Mouse (Mus musculus): Measurements from ENCODE around the gene Ubash3b.

The Ubash3b gene

GRCm38 (mm10) chr9:41161413-41161812 lies at the start of gene Ubash3b:
Gene Ubash3b (minus strand): TSS chr9:41161697.
- DNase-seq (ENCODE audit: low read depth, low spot score): no peak

GRCm38 (mm10) chr9:41207130-41208104 lies 45.9 kb upstream of the Ubash3b start:
- peak; percentile 94 for DNase-seq (ENCODE audit: low read depth, low spot score)

GRCm38 (mm10) chr9:41206717-41207116 lies 45.2 kb upstream of the Ubash3b start:
- DNase-seq (ENCODE audit: low read depth, low spot score): no peak

GRCm38 (mm10) chr9:41205267-41205666 lies 43.8 kb upstream of the Ubash3b start:
- peak; percentile 21 for DNase-seq (ENCODE audit: low read depth, low spot score)

- DNase-seq (ENCODE audit: low read depth, low spot score): no peak
These were observed 38.2 kb upstream of the Ubash3b start for GRCm38 (mm10) chr9:41199456-41200252.

- no peak for DNase-seq (ENCODE audit: low read depth, low spot score)
These were observed 37.2 kb upstream of the Ubash3b start for GRCm38 (mm10) chr9:41198501-41199265.

- no peak for DNase-seq (ENCODE audit: low read depth, low spot score)
These were observed 34.3 kb upstream of the Ubash3b start for GRCm38 (mm10) chr9:41195742-41196311.

DNA sequence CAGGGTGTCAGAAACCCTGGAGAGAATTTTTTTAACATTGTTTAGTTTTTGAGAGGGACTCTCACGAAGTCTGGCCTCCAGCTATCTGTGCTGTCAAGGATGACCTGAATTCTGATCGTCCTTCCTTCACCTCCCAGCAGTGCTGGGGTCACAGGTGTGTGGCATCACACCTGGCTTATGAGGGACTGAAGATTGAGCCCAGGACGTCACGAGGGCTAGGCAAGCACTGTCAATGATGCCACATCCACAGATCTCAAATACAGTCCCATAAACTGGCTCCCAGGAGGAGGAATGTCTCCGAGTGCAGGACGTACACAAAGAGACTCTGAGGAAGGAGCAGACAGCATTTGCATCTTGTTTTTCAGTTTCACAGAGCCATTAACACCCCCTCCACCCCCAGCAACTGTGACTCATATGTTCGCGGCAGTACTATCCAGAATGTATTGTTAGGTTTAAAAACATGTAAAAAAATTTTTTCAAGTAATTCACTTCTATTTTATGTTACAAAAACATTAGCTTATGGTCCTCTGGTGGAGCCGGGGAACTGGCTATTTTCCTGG lies 30.2 kb upstream of the Ubash3b start:
- DNase-seq (ENCODE audit: low read depth, low spot score): peak; percentile 29

DNA sequence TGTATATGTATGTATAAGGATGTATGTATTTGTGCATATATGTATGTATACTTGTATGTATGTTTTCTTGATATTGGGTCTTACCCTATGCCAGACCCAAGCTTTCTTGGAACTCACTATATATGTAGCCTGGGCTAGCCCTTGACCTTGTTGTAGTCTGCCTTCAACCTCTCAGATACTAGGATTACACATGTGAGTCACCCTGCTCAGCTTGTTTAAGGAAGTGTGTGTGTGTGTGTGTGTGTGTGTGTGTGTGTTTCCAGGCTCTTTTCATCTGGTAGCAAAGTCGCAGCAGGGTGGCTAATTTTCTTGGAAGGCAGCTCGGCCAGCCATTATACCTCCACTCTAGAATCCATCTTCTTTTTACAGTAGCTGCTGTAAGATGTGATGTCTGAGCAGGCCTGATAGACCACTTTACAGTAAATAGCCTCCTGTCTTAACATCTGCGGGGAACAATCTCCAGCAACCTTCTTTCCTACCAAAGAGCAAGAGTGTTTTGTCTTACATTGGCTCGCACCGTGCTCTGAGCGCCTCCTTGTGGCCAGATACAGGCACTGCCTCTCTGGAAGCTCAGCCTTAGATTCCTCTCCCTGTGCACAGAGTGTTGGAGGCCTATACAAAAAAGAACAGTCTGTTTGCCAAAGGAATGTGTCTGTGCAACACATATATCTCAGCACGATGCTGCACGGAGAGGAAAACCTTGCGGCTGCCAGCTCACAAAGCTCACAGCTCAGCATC lies 29.4 kb upstream of the Ubash3b start:
- peak; percentile 64 for DNase-seq (ENCODE audit: low read depth, low spot score)

DNA sequence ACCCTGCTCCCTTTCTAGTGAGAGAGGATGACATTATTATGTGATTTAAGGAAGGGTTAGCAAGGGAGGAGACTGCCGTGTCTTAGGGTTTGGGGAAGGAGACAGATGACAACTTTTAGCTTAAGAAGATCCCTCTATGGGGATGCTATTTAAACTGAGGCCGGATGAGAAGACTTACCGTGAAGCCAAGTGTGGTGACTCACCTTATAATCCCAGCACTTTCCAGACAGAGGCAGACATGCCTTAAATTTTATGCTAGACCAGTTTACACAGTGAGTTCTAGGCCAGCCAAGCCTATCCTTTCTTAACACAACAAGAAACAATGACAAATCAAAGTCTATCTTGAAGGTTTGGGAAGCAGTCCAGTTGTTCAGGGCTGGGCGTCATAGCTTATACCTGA lies 26.4 kb upstream of the Ubash3b start:
- DNase-seq (ENCODE audit: low read depth, low spot score): no peak

DNA sequence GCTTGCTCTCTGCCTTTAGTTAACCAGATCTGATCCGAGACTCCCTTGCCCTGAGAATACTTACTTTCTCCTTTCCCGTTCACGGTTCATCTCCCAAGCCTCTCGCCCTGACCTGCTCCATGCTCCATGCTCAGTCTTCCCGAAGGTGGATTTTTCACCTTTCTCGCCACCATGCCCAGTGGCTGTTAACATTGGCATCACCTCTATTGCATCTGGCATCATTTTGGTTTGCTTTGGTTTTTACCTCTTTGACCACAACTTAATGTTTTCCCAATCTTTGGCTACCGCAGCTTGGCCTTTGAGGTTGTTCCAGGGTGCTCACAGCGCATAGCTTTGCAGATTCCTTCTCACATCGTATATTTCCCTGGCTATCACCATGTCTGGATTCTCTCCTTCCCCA lies 26.0 kb upstream of the Ubash3b start:
- no peak for DNase-seq (ENCODE audit: low read depth, low spot score)

DNA sequence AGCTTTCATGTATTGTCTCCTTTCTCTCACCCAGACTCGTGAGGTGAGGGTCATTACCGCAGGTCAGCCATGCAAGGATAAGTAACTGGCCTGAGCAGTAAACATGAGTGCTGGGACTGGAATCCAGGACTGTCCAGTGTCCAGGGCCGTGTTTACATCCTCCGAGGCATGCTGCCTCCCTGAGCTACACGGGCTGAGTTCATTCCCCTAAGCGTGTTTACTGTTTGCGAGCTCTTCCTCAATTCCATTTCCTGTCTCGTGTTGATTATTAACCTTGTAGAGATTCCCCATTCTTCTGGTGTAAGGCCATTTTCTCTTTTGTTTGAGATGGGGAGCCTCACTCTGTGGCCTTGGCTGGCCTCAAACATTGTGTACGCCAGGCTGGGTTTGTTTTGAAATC lies 23.8 kb upstream of the Ubash3b start:
- no peak for DNase-seq (ENCODE audit: low read depth, low spot score)

DNA sequence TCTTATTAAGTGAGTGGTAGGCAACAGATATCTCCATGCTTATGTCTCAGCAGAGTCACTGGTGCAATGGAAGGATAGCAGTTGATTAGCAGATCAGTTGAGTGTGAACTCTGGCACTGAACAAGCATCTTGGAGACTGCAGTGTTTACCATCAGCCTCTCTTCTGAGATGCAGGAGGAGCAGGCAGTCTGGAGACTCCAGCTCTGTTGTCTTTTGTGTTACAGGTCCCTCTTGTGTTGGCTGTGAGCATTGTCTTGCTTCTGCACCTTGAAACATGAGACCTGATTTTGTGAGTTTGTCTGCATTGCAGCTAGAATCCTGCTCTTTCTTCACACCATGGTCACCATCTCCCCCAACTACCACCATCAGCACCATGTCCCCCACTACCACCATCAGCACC lies 21.1 kb upstream of the Ubash3b start:
- peak; percentile 48 for DNase-seq (ENCODE audit: low read depth, low spot score)

DNA sequence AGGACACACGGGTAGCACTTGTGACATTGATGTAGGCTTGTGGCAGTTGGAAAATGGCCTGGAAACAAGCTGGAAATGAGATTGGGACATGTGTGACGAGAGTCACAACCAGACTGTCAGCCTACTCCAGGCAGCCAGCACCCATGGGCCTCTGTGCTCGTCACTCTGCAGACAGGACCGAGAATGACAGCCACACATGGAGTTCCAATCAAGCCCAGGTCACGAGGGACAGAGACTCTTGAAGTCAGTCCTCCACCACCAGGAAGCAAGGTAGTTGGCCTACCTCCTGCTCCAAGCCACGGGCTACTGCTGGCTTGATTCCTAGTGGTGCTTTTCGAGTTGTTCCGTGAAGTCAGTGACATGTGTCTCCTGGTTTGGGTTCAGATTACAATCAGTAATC lies 20.3 kb upstream of the Ubash3b start:
- DNase-seq (ENCODE audit: low read depth, low spot score): no peak

DNA sequence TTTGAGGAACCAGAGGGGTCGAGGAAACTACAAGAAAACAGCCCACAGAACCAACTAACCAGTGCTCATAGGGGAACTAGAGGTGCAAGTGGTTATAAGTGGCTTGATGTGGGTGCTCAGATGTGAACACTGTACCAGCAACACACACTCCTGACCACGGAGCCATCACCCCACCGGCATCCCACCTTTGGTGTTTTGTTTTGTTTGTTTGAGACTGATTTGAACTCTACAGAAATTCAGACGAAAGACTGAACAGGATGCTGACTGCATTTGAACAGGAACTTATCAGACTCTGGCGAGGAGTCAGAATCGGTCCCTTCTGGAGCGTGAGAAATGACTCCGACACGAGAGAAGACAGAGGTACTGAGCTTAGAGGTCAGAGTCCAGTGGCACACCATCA lies 19.9 kb upstream of the Ubash3b start:
- no peak for DNase-seq (ENCODE audit: low read depth, low spot score)

GRCm38 (mm10) chr9:41179056-41179455 lies 17.6 kb upstream of the Ubash3b start:
- DNase-seq (ENCODE audit: low read depth, low spot score): peak; percentile 57

- DNase-seq (ENCODE audit: low read depth, low spot score): no peak
These were observed 11.7 kb upstream of the Ubash3b start for GRCm38 (mm10) chr9:41173158-41173557.

DNA sequence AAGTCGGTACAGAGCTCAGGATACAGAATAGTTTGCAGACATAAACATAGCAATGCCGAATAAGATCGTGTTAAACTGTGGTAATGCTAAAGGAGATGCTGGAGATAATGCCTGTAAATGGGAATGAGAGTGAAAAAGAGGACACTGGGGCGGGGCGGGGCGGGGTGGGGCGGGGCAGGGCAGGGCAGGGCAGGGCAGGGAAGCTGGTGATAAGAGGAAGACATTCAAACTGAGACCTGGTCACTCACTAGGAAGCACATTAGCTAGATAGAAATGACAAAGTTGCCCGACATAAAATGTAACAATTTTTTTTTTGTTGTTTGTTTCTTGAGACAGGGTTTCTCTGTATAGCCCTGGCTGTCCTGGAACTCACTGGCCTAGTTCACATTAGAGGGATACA lies 10.9 kb upstream of the Ubash3b start:
- DNase-seq (ENCODE audit: low read depth, low spot score): no peak

- DNase-seq (ENCODE audit: low read depth, low spot score): no peak
These were observed 8.5 kb upstream of the Ubash3b start for GRCm38 (mm10) chr9:41170026-41170425.

DNA sequence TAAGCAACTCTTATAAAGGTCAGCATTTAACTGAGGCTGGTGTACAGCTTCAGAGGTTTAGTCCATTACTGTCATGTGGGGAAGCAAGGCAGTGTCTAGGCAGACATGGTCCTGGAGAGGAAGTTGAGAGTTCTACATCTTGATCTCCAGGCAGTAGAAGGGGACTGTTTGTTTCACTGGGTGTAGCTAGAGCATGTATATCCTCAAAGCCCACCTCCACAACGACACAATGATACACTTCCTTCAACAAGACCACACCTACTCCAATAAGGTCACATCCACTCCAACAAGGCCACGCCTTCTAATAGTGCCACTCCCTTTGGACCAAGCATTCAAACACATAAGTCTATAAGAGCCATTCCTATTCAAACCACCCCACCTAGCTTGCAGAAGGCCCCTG lies 7.2 kb upstream of the Ubash3b start:
- DNase-seq (ENCODE audit: low read depth, low spot score): peak; percentile 16

All from A20 (cell line).